Mouse (Mus musculus): ENCODE results near the gene Aox4.

The Aox4 gene

GRCm38 (mm10) chr1:58301073-58301472, 90.9 kb downstream of the Aox4 start:
- DNase-seq (ENCODE audit: inconsistent age in 2 of 2, low spot score in 1 of 2): no peak

- DNase-seq (ENCODE audit: inconsistent age in 2 of 2, low spot score in 1 of 2): no peak
Observed at GRCm38 (mm10) chr1:58302015-58302414, 91.8 kb downstream of the Aox4 start.

GRCm38 (mm10) chr1:58303009-58303408, 92.8 kb downstream of the Aox4 start:
- DNase-seq (ENCODE audit: inconsistent age in 2 of 2, low spot score in 1 of 2): no peak

- no peak for DNase-seq (ENCODE audit: inconsistent age in 2 of 2, low spot score in 1 of 2)
Observed at GRCm38 (mm10) chr1:58303726-58304125, 93.5 kb downstream of the Aox4 start.

- DNase-seq (ENCODE audit: inconsistent age in 2 of 2, low spot score in 1 of 2): peak; percentile 58 to 70
Observed at GRCm38 (mm10) chr1:58304296-58304695, 94.1 kb downstream of the Aox4 start.

- DNase-seq (ENCODE audit: inconsistent age in 2 of 2, low spot score in 1 of 2): peak in 1 of 2 experiments; percentile 16
Observed at GRCm38 (mm10) chr1:58307181-58307580, 97.0 kb downstream of the Aox4 start.

GRCm38 (mm10) chr1:58308594-58308993, 98.4 kb downstream of the Aox4 start:
- peak in 1 of 2 experiments; percentile 24 for DNase-seq (ENCODE audit: inconsistent age in 2 of 2, low spot score in 1 of 2)

GRCm38 (mm10) chr1:58309853-58310252, 99.7 kb downstream of the Aox4 start:
- DNase-seq (ENCODE audit: inconsistent age in 2 of 2, low spot score in 1 of 2): peak; percentile 24 to 79

- DNase-seq (ENCODE audit: inconsistent age in 2 of 2, low spot score in 1 of 2): peak in 1 of 2 experiments; percentile 24
Observed at GRCm38 (mm10) chr1:58311221-58311864, 101.1 kb downstream of the Aox4 start.

GRCm38 (mm10) chr1:58313173-58313572, 103.0 kb downstream of the Aox4 start:
- no peak for DNase-seq (ENCODE audit: inconsistent age in 2 of 2, low spot score in 1 of 2)

GRCm38 (mm10) chr1:58315532-58315931, 105.3 kb downstream of the Aox4 start:
- DNase-seq (ENCODE audit: inconsistent age in 2 of 2, low spot score in 1 of 2): no peak

Data from adrenal gland, adult (tissue).